In genomic region chr5:115799016-115799894, GRCm38 (mm10) we compare ENCODE assay signal across 9 mouse cellular contexts. TPM values are rescaled to one million over a fixed set of nuclear protein-coding genes. Genes with fewer than 3 reads are reported as not detected.
DNase-seq lines count a peak whose midpoint lies in the region; ATAC-seq lines count a peak whose summit lies in the region.
"Had no signal": no experiment of that assay in that cellular context is flagged by ENCODE, and none has a peak within 500 bp of the region (broad histone marks: within the 10 kb centered on the region; RNA-seq: fewer than 3 reads in every experiment).

No protein-coding gene starts in this region.

- no peak overlapping the region for H3K4me3 ChIP-seq in midbrain, embryonic 13.5 days (replicated peaks)
- H3K4me3 ChIP-seq in midbrain, embryonic 16.5 days (ENCODE audit: low read depth, low read length), result no peak overlapping the region
- H3K4me3 ChIP-seq: embryonic facial prominence, embryonic 12.5 days had no signal

- no peaks in the 10 kb centered on the region for H3K36me3 ChIP-seq in midbrain, embryonic 13.5 days
- no peaks in the 10 kb centered on the region for H3K36me3 ChIP-seq in midbrain, embryonic 16.5 days (ENCODE audit: control insufficient read depth, insufficient read depth, low read length)
- H3K36me3 ChIP-seq: embryonic facial prominence, embryonic 12.5 days had no signal

- H3K27me3 ChIP-seq in midbrain, embryonic 13.5 days, result no peaks in the 10 kb centered on the region
- no peaks in the 10 kb centered on the region for H3K27me3 ChIP-seq in midbrain, embryonic 16.5 days (ENCODE audit: control insufficient read depth, insufficient read depth, low read depth, low read length)
- H3K27me3 ChIP-seq: embryonic facial prominence, embryonic 12.5 days had no signal

- WGBS in midbrain, embryonic 13.5 days, result 72% methylated on average over 15 of the region's 15 CpGs
- 67% methylated on average over 15 of the region's 15 CpGs for WGBS in midbrain, embryonic 16.5 days

- DNase-seq in cerebellum, postnatal 14 days, result peak; percentile 6 to 16
- no peak for DNase-seq in cerebellum, postnatal 25 days
- peak; percentile 35 for DNase-seq in induced T-regulatory cell, adult 2 months (ENCODE audit: low read depth)
- peak; percentile 57 for DNase-seq in naive thymus-derived CD4-positive, alpha-beta T cell, adult 2 months (ENCODE audit: low read depth)
- no peak for DNase-seq in spleen, adult 18-20 months
- DNase-seq in frontal cortex, postnatal 25 days (ENCODE audit: low spot score in 2 of 2), result no peak

- no peak overlapping the region; the same call in 1 of the 2 replicates for H3K4me2 ChIP-seq in midbrain, embryonic 13.5 days (replicated peaks)
- H3K4me2 ChIP-seq in midbrain, embryonic 16.5 days (ENCODE audit: low read length), result no peak overlapping the region
- H3K4me2 ChIP-seq: embryonic facial prominence, embryonic 12.5 days had no signal

- no peaks in the 10 kb centered on the region for H3K9me3 ChIP-seq in midbrain, embryonic 13.5 days
- H3K9me3 ChIP-seq in midbrain, embryonic 16.5 days (replicated peaks; ENCODE audit: control insufficient read depth, low read length, poor library complexity, severe bottlenecking), result no peaks in the 10 kb centered on the region
- H3K9me3 ChIP-seq: embryonic facial prominence, embryonic 12.5 days had no signal

- H3K27ac ChIP-seq in midbrain, embryonic 13.5 days, result peak overlapping the region; percentile 7; the same call in 1 of the 2 replicates
- no peak overlapping the region for H3K27ac ChIP-seq in midbrain, embryonic 16.5 days (ENCODE audit: low read length)
- H3K27ac ChIP-seq: embryonic facial prominence, embryonic 12.5 days had no signal

- H3K4me1 ChIP-seq in midbrain, embryonic 13.5 days (replicated peaks), result peaks cover 6% of the 10 kb centered on the region; the same call in 1 of the 2 replicates
- 0 out of 2 replicates have a peak, but pooled peaks cover 2% of the 10 kb centered on the region for H3K4me1 ChIP-seq in midbrain, embryonic 16.5 days (ENCODE audit: control insufficient read depth, insufficient read depth, low read length)
- H3K4me1 ChIP-seq: embryonic facial prominence, embryonic 12.5 days had no signal

- H3K9ac ChIP-seq in midbrain, embryonic 13.5 days (replicated peaks), result no peak overlapping the region
- H3K9ac ChIP-seq in midbrain, embryonic 16.5 days (ENCODE audit: low read depth, low read length), result no peak overlapping the region
- H3K9ac ChIP-seq: embryonic facial prominence, embryonic 12.5 days had no signal

- ATAC-seq in midbrain, embryonic 13.5 days, result no peak
- ATAC-seq in midbrain, embryonic 16.5 days, result no peak

RNA-seq across cellular contexts. Expression of gene Cit, which starts 45.8 kb away (rescaled TPM):
- polyA plus RNA-seq in midbrain, embryonic 13.5 days (2015; fragmentation: Nextera tagmentation; extraction: Ambion mirVana), result 19.8 and 21.1 TPM in 2 replicates
- polyA plus RNA-seq in midbrain, embryonic 16.5 days (2015; fragmentation: Nextera tagmentation; extraction: Ambion mirVana), result 28.3 and 30.7 TPM in 2 replicates

Comparison
In these comparisons a context has a peak if more than half of its experiments do, and no peak if none do; other contexts are left out.
1. DNase-seq: peak in cerebellum, postnatal 14 days (2 of 2), induced T-regulatory cell, adult 2 months (single experiment) and naive thymus-derived CD4-positive, alpha-beta T cell, adult 2 months (single experiment); none in cerebellum, postnatal 25 days (0 of 2), spleen, adult 18-20 months (0 of 2) and frontal cortex, postnatal 25 days (0 of 2).